Mouse (Mus musculus) liver, embryonic 16.5 days (tissue): ENCODE measurements around the gene Inpp5f. TPM values are rescaled to one million over a fixed set of nuclear protein-coding genes. Genes with fewer than 3 reads are reported as not detected.
A peak's percentile ranks its signal among the peaks of the same experiment; 100 is the strongest.
"Not testable (repeated sequence)": the region's sequence is repeated elsewhere in the genome, so short reads cannot be mapped to it uniquely, and the experiment has no call there.

Experiments used
- ATAC-seq: fragments of 200-750 bp; cut with Nextera tagmentation; 2 replicates; pipeline ENCODE4 v1.8.0; 2017; ENCODE audit warnings: low read depth, mild to moderate bottlenecking, moderate number of reproducible peaks, moderate library complexity
- H3K27ac ChIP-seq: fragments of 300-500 bp; sonication (generic); 2 replicates; pipeline ENCODE4 v1.5.1; 2014; ENCODE audit warnings: mild to moderate bottlenecking, low read length
- H3K27me3 ChIP-seq: fragments of 300-500 bp; sonication (generic); 2 replicates; pipeline ENCODE4 v1.6.1; 2014; ENCODE audit warnings: low read depth, low read length, mixed read lengths; ENCODE audit not compliant: control insufficient read depth, insufficient read depth
- H3K36me3 ChIP-seq: fragments of 300-500 bp; sonication (generic); 2 replicates; pipeline ENCODE4 v1.6.1; 2014; ENCODE audit warnings: mild to moderate bottlenecking; ENCODE audit not compliant: control insufficient read depth, insufficient read depth
- H3K4me1 ChIP-seq: fragments of 300-500 bp; sonication (generic); 2 replicates; pipeline ENCODE4 v1.6.1; 2014; ENCODE audit warnings: low read depth, low read length, mixed read lengths; ENCODE audit not compliant: control insufficient read depth
- H3K4me2 ChIP-seq: fragments of 300-500 bp; sonication (generic); 2 replicates; pipeline ENCODE4 v1.6.1; 2014; ENCODE audit warnings: low read depth, low read length, mixed read lengths
- H3K4me3 ChIP-seq: fragments of 300-500 bp; sonication (generic); 2 replicates; pipeline ENCODE4 v1.5.1; 2014; ENCODE audit warnings: low read depth, mild to moderate bottlenecking, low read length
- H3K9ac ChIP-seq: fragments of 300-500 bp; sonication (generic); 2 replicates; pipeline ENCODE4 v1.6.1; 2014; ENCODE audit warnings: low read depth, low read length
- H3K9me3 ChIP-seq: fragments of 300-500 bp; sonication (generic); replicated peaks from 2 replicates; pipeline ENCODE4 v1.6.1; 2016; ENCODE audit warnings: low read length; ENCODE audit not compliant: control insufficient read depth
- WGBS: fragments of 180-500 bp; shearing (Covaris S2); extraction: QIAGEN DNeasy Blood & Tissue Kit; methylation state at CpG from one replicate; pipeline ENCODE4 v1.1.7; 2014; ENCODE audit not compliant: insufficient replicate concordance; 5-methylcytosine and 5-hydroxymethylcytosine counted together
- polyA plus RNA-seq: library from polyadenylated mRNA; unstranded; fragments of >200 nt; fragmentation: Nextera tagmentation; extraction: Ambion mirVana; gene quantifications from 2 replicates; pipeline ENCODE4 v1.2.1, GENCODE M21; 2015

Gene Inpp5f
- polyA plus RNA-seq, result 5.9 and 6.5 TPM in 2 replicates

DNA sequence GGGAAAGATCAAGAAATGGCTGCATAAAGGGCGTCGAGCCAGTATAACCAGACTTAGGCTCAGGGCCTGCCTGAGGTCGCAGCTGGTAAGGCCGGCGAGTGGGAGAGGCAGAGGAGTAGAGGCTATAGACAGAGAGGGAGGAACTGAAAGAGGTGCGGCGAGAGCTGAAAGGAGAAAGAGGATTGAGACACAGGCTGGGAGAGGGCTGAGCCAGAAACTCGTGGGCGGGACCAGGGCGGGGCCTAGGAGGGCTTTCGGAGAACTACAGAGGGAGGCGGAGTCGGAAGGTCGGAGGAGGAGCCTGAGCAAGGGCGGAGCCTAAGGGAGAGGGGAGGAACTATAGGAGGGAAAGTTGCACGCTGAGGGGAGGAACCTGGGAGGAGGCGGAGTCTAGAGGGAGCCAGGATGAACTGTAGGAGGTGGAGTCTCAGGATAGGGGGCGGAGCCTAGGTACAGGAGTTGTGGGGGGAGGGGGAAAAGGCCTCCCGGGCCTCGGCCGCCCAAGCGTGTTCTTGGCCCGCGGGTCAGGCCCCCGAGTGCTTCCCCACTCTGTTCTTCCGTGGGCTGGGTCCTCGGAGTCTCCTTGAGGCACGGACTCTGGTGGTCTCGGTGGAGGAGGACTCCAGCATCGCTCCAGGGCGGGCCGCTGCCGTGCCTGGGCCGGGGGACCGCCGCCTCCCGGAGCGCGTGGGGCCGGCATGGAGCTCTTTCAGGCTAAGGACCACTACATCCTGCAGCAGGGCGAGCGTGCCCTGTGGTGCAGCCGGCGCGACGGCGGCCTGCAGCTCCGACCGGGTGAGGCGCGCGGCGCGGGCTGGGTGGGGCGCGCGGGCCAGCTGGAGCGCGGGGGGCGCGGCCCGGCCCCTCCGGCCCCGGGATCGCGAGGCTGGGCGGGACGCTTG, at the start of gene Inpp5f:
Inpp5f (plus strand) TSS at position 432 of the 902 bp plus-strand sequence.
- H3K27ac ChIP-seq, result peak within 1 kb of the TSS; percentile 78
- H3K27me3 ChIP-seq, result no peaks in the 10 kb centered on the region
- H3K4me1 ChIP-seq, result peaks cover 19% of the 10 kb centered on the region
- ATAC-seq, result peak; percentile 95
- H3K4me2 ChIP-seq, result peak within 1 kb of the TSS; percentile 91
- peak within 1 kb of the TSS; percentile 86 for H3K4me3 ChIP-seq
- H3K9ac ChIP-seq, result peak within 1 kb of the TSS; percentile 76
- no peaks in the 10 kb centered on the region for H3K9me3 ChIP-seq
- H3K36me3 ChIP-seq, result no peaks in the 10 kb centered on the region
- WGBS, result 2% methylated on average over 63 of the region's 68 CpGs

DNA sequence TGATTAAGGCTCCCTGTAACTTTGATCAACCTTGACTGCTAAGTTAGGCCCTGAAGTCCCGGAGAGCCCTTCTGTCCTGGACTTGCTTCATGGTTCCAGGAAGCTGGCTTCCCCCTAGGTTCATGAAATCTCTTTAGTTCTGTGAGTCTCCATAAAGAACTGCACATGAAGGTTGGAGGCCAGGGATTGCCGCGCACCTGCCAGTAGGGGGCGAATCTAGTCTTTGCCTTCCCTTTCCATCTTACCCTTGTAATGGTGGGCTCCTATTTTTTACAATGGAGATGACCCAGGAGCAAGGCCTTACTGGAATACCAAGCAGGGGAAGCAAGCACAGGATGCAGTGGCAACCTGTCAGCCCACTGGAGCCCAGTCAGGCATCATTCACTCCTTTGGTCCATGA, 47.8 kb upstream of the Inpp5f start:
- ATAC-seq, result no peak
- H3K4me2 ChIP-seq, result no peak overlapping the region
- no peaks in the 10 kb centered on the region for H3K36me3 ChIP-seq
- 25% methylated on average over 4 of the region's 4 CpGs for WGBS
- no peak overlapping the region for H3K27ac ChIP-seq
- H3K4me1 ChIP-seq, result no peaks in the 10 kb centered on the region
- H3K9ac ChIP-seq, result no peak overlapping the region
- no peaks in the 10 kb centered on the region for H3K9me3 ChIP-seq
- no peaks in the 10 kb centered on the region for H3K27me3 ChIP-seq
- H3K4me3 ChIP-seq, result no peak overlapping the region

DNA sequence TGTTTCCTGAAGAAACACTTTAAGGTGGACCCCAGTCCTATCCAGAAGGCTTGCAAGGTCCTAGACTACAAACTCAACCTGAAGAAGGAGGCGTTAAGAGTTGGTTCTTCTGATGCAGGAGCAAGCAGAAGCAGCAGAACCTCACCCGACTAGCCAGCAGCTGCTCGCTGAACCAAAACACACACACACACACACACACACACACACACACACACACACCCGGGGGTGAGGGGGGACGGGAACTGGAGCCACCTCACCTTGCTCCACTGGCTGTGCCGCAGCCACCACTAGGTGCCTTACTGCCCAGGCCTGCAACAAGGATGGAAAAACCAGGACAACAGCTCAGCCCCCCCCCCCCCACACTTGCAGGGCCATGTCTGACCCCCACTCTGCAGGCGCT, 44.8 kb upstream of the Inpp5f start:
- Histone ChIP-seq H3K27me3 (no peaks in the 10 kb centered on the region), H3K4me1 (no peaks in the 10 kb centered on the region; the same call in 1 of the 2 replicates), H3K9me3 (no peaks in the 10 kb centered on the region), H3K4me2 (no peak overlapping the region), H3K9ac (no peak overlapping the region), H3K4me3 (no peak overlapping the region), H3K36me3 (no peaks in the 10 kb centered on the region), H3K27ac (no peak overlapping the region)
- WGBS, result 57% methylated on average over 7 of the region's 7 CpGs
- no peak for ATAC-seq

DNA sequence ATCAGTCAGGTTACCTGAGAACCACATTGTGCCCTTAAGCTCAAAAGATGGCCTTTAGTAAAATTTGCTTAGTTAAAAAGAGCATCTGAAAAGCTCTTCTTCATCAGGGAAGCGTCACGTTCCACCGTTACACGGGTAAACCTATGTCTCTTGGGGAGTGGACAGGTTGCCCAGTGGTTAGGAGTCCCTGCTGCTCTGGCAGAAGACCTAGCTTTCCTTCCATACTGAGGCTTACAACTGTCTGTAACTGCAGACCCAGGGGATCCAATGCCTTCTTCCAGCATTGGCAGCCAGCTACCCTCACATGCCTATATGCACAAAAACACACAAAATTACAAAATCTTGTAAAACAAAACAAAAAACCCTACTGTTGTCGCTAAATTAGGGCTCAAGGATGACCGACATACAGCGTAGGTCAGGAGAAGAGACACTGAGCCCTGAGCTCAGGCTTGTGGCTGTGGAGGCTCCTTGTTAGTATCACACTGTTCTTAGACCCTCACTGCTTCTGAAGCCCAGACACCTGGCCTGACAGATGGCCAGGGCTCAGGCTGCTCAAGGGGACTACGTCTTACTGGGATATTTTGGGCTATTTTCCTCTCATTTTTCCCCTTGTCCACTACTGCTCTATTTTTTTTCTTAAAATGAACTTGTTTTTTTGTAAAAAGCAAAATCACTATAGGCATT, 43.4 kb upstream of the Inpp5f start:
- Histone ChIP-seq H3K9me3 (no peaks in the 10 kb centered on the region), H3K4me3 (no peak overlapping the region), H3K9ac (no peak overlapping the region), H3K4me2 (no peak overlapping the region), H3K27me3 (no peaks in the 10 kb centered on the region), H3K4me1 (no peaks in the 10 kb centered on the region; the same call in 1 of the 2 replicates), H3K27ac (no peak overlapping the region), H3K36me3 (no peaks in the 10 kb centered on the region)
- WGBS, result 73% methylated on average over 8 of the region's 8 CpGs
- no peak for ATAC-seq

DNA sequence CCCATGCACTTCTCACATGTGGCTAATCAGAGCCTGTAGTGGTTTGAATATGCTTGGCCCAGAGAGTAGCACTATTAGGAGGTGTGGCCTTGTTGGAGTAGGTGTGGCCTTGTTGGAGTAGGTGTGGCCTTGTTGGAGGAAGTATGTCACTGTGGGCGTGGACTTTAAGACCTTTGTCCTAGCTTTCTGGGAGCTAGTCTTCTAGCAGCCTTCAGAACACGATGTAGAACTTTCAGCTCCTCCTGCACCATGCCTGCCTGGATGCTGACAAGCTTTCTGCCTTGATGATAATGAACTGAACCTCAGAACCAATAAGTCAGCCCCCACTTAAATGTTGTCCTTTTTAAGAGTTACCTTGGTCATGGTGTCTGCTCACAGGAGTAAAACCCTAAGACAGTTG, 41.7 kb upstream of the Inpp5f start:
- not testable (repeated sequence) for ATAC-seq

DNA sequence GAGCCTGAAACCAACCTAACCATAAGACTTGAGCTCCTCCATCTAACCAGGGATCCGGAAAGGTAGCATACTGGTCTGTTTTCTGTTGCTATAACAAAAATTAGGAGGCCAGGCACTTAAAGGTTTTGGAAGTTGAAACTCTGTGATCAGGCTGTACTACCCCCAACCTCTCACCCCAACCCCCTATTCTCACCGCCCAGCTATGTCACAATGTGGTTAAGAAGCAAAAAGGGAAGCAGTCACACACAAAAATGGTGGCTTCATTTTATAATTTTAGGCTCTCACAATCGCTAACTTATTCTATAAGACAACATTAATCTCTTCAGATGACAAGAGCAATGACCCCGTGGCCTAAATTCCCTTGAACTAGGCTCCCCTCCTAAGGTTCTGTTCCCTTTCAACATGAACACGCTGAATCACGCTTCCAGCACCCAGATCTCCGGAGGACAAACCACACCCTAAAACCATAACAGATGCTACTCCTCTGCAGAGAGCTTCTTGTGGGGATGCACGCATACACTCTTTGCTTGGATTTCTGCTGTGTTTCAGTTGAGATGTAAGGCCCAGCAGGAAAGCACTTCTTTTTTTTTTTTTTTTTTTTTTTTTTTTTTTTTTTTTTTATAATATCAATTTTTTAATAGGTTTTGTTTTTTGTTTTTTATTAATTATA, 41.0 kb upstream of the Inpp5f start:
- Histone ChIP-seq H3K4me2 (no peak overlapping the region), H3K9ac (no peak overlapping the region), H3K27ac (no peak overlapping the region), H3K36me3 (no peaks in the 10 kb centered on the region), H3K4me1 (no peaks in the 10 kb centered on the region; the same call in 1 of the 2 replicates), H3K4me3 (no peak overlapping the region), H3K9me3 (no peaks in the 10 kb centered on the region), H3K27me3 (no peaks in the 10 kb centered on the region)
- ATAC-seq, result no peak
- 37% methylated on average over 8 of the region's 8 CpGs for WGBS

More for the DNA sequence above, 41.7 kb upstream of the Inpp5f start:
- H3K4me3 ChIP-seq, H3K9ac ChIP-seq, H3K4me1 ChIP-seq, H3K27me3 ChIP-seq, H3K4me2 ChIP-seq, H3K36me3 ChIP-seq, H3K27ac ChIP-seq, H3K9me3 ChIP-seq: not testable (repeated sequence)
- WGBS, result 89% methylated on average over 2 of the region's 2 CpGs

DNA sequence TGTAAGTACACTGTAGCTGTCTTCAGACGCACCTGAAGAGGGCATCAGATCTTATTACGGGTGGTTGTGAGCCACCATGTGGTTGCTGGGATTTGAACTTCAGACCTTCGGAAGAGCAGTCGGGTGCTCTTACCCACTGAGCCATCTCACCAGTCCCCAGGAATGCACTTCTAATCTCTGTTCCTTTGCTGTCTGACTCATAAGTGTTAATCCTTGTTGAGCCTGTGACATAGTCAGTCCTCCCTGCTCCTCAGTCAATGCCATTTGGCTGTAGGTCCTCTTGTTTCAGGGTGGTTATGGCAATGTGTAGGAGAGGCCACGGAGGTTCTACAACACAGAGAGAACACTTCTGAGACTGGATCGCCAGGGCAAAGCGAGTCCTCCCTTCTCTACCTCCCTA, 40.5 kb upstream of the Inpp5f start:
- H3K9ac ChIP-seq, H3K9me3 ChIP-seq, H3K4me1 ChIP-seq, H3K36me3 ChIP-seq, H3K4me3 ChIP-seq, H3K4me2 ChIP-seq, H3K27me3 ChIP-seq, ATAC-seq, H3K27ac ChIP-seq: not testable (repeated sequence)
- 76% methylated on average over 7 of the region's 7 CpGs for WGBS

DNA sequence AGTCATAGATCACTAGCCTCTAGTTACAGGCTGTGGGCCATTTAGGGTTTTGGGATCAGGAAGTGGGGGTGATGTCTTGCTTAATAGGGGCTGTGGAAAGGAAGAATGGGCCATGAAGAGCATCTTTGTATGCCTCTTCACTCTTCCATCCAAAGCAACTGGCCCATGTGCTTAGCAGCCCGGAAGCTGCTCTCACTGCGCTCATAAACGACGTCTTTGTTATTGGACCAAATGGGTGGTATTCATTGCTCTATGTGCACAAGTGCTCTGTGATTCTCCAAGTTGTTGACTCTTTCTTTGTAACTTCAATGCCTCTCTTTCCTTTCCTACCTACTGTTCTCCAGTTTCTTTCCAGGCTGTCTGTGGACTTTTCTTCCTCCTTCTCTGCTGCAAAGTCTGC, 39.1 kb upstream of the Inpp5f start:
- H3K9me3 ChIP-seq, result no peaks in the 10 kb centered on the region
- H3K4me3 ChIP-seq, result no peak overlapping the region
- no peak overlapping the region for H3K27ac ChIP-seq
- no peak overlapping the region for H3K4me2 ChIP-seq
- no peaks in the 10 kb centered on the region; the same call in 1 of the 2 replicates for H3K4me1 ChIP-seq
- no peak for ATAC-seq
- H3K9ac ChIP-seq, result no peak overlapping the region
- no peaks in the 10 kb centered on the region for H3K27me3 ChIP-seq
- no peaks in the 10 kb centered on the region for H3K36me3 ChIP-seq
- 66% methylated on average over 4 of the region's 4 CpGs for WGBS
